Mouse (Mus musculus): Measurements from ENCODE around the gene Mest.
A peak's percentile ranks its signal among the peaks of the same experiment; 100 is the strongest.

Gene Mest

DNA sequence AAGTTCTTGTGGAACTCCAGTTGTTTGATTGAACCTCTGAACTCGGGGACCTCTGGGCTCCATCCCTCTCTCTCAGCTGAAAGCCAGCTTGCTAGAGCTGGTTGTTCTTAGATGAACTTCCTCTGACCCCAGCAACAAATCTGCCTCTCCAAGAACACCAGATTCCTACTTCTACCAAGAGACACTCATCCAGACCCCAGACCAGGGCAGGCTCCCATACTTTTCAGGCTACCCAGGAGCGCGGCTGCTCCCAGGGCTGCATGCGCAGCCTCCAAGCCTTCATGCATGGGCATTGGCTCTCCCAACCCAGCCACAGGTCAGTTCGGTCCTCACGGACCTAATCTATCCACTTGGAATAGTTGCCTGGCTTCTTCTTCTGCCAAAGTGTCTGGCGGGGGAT is at the start of gene Mest:
Gene Mest (plus strand): TSS at position 217 of the 400 bp plus-strand sequence.
- DNase-seq (ENCODE audit: low spot score in 2 of 2), result no peak

DNA sequence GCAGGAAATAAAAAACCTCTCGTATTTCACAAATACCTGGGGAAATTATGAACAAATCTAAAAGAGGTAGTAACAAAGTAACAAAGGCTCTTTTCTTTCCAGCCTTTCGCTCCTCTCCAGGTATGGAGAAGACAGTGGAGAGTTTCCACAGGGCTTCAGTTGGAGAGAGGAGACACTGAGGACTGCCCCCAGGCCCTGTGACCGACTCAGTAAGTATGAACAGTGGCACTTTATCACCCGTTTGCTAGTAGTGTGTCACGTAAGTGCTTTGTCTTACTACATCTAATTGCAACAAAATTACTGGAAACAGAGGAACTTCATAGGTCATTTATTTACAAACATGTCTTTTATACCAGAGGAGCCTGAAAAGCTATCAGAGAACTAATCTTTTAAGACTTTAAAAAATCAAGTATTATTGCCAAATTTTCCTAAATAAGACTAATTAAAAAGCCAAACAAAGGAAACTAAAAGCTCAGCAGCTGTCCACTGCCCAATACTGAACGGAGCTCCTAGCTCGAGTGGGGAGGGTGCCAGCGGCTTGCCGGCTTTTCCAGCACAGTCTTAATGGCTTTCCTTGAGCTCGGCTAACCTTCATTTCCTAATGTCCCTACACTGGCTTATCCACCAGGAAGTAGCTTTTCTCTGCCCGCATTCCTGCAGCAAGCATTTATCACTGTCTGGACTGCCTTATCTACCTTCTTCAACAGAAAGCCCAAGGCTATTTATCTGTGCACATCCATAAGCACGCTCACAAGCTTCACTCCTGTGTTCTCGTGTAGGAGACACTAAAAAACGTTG is 49.4 kb upstream of the Mest start:
- no peak for DNase-seq (ENCODE audit: low spot score in 2 of 2)

DNA sequence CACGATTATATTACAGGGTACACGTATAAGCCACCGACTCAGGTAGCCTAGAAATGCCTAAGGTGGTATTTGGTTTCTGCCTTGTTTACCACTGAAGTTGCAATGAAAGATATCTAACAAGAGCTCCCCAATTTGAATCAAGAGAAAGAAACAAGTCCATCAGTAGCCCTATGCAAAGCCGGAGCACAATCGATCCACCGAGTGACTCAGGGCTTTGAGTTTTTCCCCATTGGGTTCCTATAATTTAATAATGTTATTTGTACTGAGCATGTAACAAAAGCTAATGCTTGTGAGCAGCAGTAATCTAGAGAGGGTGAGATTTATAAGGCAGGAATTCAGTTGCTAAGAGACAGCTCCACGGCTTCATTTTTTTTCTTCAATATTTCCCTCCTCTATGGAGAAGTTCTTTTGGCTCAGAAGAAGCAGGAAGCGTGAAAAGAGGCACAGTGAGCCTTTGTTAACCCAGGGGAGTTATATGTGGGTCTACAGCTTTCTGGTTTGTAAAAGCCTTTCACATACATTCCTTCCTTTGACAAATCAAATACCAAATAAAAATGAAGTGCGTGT is 48.5 kb upstream of the Mest start:
- DNase-seq (ENCODE audit: low spot score in 2 of 2), result no peak

DNA sequence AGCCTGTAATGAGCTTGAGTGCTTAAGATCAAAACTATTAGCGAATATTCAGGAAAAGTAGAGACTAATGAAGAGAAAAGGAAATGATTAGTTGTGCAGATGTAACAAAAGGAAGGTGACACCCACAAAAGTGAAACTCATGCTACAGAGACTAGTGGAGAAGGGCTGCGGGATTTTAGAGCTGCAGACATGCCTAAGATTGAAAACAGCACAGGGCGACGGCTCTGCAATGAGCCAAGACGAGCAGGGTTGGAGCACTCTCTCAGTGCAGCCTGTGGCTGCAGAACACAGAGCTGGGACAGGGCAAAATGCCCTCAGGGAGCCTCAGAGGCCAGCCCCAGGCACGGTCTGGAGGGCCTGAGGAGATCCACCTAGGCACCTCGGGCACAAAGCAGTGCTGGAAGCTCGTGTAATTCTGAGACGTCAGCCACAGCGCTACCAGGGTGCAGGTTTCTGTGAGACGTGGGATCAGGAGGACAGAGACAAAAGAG is 48.0 kb upstream of the Mest start:
- DNase-seq (ENCODE audit: low spot score in 2 of 2), result no peak

DNA sequence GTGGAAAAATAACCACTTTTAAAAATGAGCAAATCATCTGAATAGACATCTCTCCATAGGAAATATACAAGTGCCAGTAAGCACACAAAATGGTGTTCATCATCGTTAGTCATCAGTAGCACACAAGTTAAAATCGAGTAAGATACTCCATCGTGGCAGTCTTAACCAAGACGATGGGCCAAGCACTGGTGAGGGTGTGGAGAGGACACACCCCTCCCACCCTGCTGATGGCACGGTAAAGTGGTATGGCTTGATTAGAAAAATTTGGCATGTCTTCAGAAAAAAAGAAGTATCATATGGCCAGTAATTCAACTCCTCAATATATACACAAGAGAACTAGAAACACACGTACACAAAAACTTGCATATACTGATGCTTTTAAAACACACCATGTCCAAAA is 46.8 kb upstream of the Mest start:
- DNase-seq (ENCODE audit: low spot score in 2 of 2), result peak in 1 of 2 experiments; percentile 52

DNA sequence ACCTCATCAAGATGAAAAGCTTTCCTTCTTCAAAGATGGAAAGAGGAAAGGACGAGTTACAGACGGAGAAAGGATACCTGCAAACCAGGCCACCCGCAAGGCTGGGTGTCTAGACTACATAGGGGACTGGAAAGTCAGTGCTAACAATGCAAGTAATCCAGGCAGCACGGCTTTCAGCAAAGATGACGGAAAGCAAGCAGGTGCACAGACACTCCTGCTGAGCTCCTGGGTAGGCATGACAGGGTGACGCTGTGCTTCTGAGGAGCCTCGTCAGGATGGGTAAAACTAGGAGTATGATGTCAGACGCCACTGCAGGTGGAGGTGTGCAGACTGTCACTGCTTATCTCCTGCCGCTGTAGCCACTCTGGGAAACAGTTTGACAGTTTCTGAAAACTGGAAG is 45.8 kb upstream of the Mest start:
- DNase-seq (ENCODE audit: low spot score in 2 of 2), result no peak

DNA sequence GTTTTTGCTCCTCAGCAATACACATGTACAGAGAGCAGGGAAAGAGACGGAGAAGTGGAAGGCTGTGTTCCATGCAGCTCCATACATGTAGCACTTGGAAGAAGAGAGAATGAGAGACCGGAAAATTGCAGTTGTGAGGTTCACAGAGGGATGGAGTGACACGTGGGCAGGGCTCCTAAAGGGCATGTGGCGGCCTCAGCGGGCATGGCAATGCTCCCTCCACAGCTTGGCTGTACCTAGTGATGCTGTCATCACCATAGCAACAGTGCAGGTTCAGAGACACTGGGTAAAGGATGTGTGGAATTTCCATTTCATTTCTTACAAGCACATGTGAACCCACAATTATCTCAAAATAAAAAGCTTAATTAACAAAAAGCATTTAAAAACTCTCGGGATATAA is 44.9 kb upstream of the Mest start:
- DNase-seq (ENCODE audit: low spot score in 2 of 2), result no peak

DNA sequence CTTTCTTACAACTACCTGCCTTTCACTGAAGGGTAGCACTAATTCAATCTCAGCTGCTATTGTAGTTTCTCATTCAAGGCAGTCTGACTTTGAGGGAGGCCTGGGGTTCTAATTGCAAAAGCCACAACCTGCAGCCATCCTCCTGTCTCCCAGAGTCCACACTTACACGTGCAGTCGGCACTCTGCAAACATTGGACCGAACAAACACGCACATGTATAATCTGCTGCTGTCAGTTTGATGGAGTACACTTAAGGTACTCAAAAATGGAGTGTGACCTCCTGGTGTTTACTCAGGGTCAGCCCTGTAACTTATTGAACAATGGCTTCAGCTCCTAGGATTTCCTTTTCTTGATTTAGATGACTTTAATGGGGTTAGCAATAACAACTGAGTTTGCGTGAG is 43.8 kb upstream of the Mest start:
- no peak for DNase-seq (ENCODE audit: low spot score in 2 of 2)

DNA sequence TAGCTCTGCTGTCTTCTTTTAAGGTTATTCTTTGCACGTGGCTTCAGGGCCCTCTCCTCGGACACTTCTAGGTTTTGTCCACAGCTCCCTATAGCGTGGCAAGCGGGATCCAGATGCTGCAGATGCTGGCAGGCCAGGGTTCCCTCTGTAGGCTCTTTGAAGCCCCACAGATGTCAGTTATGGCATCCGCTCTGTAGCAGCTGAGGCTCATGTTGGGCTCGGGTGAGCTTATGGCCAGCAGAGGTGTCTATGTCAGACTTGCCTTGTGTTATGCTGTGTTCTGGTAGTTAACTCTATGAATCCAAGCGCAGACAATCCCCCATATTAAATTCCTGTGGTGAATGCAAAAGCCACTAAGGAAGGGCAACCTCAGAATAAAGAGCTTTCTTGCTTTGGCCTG is 42.9 kb upstream of the Mest start:
- DNase-seq (ENCODE audit: low spot score in 2 of 2), result no peak

DNA sequence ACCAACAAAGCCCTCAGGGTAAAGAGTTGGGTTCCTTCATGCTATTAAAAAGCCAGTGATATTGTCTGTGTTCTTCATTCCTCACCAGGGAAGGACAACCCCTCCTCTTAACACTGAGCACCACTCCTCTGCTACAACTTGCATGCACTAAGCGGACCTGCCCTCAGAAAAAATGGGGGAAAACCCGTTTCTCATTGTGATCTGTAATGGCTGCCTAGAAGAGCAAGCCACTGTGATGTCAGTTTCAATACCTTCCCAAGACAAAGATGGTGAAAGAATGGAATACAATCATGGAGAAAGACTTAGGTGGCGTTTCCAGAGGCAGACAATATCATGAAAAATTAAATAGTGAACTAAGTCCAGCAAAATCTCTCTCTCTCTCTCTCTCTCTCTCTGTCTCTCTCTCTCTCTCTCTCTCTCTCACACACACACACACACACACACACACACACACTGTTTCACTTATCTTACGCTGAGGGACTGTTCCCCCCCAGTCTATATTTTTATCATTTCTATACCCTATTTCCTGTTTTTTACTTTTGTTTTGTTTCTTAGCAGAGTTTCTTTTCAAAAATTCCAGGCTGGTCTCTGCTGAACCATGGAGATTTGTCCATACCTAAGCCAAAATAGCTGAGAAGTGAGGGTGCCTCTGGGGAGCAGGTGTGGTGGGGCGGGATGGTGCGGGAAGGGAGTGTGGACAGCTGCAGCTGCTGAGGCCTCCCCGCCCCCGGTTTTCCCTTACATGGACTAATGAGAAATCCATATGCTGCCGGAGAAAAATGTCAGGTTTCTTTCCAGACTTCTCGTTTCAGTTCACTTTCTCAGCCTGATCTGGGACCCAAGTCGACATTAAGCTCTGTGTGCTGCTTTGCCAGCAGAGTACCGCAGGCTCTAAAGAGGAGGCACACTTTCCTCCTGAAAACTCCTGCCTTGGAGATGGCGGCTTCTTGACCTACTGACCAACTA is 41.1 kb upstream of the Mest start:
- no peak for DNase-seq (ENCODE audit: low spot score in 2 of 2)

DNA sequence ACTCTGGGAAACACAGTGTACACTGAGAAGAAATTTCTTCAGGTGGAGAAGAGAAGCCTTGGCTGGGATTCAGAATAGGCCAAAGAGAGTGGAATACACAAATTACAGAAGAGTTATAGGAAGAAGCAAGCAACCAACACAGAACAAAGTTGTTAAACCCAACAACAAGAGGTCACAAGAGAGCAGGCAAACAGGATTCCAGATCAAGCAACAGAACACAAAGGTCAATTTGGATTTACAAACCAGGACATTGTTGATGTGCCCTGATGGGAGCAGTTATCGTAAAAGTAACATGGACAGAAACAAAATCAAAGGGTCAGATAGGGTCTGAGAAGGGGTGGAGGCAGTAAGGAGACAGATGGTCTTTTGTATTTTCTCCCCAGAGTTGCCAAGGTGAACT is 38.8 kb upstream of the Mest start:
- DNase-seq (ENCODE audit: low spot score in 2 of 2), result no peak

DNA sequence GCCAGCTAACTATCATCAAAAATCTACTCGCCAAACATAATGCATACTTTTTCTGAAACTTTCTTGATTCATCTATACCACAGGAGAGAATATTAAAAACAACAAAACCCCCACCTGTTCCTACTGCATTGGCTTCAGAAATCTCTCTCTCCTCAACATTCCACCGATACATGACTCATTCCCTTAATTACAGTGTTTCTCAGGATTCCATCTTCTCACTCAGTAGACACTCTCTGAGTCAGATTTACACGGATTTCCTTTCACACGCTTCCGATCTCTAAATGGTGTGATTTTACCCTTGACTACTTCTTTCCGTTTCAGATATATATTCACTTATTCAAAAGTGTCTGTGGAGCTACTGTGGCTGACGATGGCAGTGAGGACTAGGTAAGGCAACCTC is 36.1 kb upstream of the Mest start:
- no peak for DNase-seq (ENCODE audit: low spot score in 2 of 2)

DNA sequence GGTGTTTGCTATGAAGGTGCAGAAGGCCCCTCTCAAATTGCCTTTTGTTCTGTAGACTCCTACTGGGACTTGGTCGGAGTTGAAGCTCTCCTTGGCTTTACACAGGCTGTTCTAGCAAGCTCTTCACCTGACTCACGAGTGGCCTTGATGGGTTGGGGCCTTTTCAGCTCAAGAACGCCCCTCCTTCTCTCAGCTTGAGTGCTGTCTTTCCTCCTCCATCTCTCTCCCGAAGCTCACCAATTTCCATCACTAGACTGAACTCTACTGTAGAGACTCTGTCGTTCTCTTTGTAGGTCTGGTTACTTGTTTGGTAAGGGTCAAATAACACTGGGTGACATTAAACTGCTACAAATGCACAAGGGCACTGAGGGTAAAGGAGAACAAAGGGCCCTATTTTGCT is 30.5 kb upstream of the Mest start:
- no peak for DNase-seq (ENCODE audit: low spot score in 2 of 2)

DNA sequence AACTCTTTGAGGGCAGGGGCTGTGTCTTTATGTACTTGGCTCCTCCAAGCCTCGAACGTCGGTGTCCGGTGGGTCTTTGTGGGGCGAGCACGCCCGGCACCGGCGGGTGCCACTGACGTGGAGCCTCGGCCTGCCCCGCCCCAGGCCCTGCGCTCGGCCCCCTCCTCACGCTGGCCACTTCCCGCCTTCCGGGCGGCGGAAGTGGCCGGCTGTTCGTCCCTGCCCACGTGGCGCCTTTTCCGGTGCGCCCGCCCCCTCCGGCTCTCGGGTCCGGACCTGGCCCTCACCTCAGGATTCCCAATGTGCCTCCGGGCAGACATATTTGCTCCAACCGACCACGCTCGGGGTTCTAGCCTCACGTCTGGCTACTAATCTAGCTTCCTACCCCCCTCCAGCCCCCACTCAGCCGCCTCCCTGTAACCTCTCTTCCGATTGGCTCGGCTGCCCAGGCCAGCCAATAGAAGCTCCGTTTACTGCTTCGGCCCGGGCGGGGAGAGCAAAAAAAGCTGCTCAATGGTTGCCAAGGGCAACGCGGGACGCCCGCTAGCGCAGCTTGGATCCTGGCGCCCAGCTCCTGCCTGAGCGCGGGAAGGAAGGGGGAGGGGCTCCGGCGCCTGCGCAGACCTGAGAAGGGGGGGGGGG is 29.9 kb upstream of the Mest start, which contains the start of gene Cep41:
Gene Cep41 (minus strand): TSS at position 400 of the 642 bp plus-strand sequence.
- peak; percentile 88 to 90 for DNase-seq (ENCODE audit: low spot score in 2 of 2)

DNA sequence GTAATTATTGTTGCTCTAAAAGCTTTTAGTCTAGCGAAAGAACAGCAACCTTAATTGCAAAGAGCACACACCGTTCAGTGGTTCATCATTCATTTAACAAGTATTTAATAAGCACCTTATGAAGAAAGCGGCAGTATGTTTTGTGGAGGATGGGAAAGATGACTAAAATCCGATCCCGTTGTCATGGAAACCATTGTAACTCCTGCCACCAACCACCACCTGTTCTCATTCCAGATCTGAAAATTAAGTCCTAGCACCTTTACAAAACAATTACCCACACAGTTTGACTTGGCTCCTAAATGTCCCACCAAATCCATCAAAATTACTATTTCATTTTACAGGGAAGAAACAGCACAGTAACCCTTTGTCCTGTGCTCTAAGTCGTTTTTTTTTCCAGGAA is 29.1 kb upstream of the Mest start:
- no peak for DNase-seq (ENCODE audit: low spot score in 2 of 2)

DNA sequence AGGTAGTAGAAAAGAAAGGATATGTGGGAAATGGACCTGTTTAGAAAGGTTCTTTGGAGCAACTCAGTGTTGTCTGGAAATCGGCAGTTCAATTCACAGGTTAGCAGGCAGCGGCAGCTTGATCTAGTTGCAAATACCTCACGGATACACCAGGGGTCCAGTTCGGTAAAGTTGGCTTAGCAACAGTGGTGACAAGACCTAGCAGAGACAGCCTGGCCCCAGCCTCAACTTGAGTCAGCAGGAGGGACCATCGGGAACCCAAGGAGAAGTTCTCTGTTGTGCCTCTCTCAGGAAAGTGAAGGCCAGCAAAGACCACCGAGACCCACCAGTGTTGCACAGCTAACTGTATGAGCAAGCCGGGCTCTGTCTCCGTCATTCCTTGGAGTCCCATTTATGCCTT is 28.2 kb upstream of the Mest start:
- no peak for DNase-seq (ENCODE audit: low spot score in 2 of 2)

DNA sequence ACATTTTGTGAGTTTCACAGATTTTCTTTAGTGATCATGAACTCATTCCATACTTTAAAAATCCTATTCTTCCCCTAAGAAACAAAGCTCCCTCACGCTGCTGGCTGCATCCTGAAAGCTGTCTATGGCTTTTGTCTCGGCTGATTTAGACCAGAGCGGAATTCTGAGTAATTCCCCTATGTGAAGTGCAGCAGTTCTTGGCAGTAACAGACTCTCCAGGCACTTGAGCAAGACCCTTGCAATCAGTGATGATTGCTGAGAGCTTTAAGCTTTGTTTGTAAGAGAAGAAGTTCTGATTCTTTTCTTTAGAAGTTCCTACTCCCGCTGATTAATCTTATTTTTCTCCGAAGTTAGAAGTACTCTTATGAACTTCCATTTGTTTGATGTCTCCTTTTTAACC is 25.9 kb upstream of the Mest start:
- DNase-seq (ENCODE audit: low spot score in 2 of 2), result no peak

DNA sequence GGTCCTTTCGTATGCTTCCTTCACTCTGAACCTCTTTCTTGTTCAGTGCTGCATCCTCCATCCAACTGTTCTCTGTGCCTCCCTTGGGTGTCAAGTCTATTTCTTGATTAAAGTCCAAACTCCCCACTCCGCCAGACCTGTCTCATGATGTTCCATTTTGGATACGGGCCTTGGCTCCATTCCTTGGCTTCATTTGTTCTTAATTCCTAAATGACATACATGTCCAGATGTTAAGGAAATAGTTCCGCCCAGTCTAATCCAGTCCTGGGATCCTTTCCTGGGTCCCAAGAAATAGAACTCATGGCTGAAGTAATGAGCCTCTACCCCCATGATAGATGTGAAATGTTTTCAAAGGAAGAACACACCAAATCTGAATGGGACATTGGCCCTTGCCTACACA is 25.3 kb upstream of the Mest start:
- DNase-seq (ENCODE audit: low spot score in 2 of 2), result no peak

DNA sequence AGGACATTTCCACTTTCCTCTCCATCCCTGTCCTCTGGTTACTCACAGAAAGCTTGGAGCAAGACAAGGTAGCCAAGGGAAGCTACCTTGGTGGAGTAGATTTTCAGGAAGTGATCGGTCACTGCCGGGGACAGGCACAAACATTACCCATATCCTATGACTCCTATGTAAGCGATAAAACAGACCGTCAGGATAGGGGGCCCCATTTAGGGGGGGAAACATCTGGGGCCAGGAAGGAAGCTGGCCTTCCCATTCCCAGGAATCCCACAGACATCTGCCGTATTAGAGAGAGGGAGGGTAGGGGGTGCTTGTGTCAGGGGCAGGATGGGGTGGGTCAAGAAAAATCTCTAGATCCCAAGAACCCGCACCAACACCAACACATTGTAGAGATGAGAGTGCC is 23.2 kb upstream of the Mest start:
- DNase-seq (ENCODE audit: low spot score in 2 of 2), result no peak

DNA sequence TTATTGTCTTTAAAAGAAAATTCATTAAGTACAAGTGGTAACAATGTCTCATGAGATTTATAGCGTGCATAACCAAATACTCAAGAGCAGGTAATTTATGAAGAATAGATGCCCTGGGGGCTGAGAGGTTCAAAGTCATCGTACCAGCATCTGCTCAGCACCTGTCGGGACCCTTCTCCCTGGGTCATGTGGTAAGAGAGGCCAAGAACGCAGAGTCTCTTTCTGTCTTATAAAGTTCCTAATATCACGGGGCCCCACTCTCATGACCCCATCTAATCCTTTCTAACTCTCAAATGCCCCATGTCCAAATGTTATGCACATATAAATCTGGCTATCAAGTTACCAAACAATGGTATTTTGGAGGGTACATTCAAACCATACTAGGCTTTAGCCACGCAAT is 20.5 kb upstream of the Mest start:
- no peak for DNase-seq (ENCODE audit: low spot score in 2 of 2)

DNA sequence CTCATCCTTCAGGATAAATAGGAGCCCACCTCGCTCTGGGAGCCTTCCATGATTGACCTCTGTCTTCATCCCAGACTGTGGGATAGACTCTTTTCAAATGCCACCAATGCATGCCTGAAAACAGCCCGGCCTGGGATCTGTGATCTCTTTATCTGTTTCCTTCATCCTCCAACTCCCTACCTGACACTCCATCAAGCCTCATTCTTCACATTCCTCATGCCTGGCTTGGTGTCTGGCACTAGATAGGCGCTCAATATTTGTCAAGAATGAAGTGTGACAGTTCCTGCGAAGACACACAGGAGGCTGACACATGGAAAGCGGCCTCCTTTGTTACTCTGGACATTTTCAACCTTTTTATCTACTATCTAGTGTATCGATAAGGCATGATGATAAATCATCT is 19.9 kb upstream of the Mest start:
- no peak for DNase-seq (ENCODE audit: low spot score in 2 of 2)
